Mouse (Mus musculus): ENCODE results near the gene Acat2. TPM values are rescaled to one million over a fixed set of nuclear protein-coding genes. Genes with fewer than 3 reads are reported as not detected.

Acat2 gene
- 10.6 and 12.6 TPM in 2 replicates for polyA plus RNA-seq (2012; rRNA removed)

DNA sequence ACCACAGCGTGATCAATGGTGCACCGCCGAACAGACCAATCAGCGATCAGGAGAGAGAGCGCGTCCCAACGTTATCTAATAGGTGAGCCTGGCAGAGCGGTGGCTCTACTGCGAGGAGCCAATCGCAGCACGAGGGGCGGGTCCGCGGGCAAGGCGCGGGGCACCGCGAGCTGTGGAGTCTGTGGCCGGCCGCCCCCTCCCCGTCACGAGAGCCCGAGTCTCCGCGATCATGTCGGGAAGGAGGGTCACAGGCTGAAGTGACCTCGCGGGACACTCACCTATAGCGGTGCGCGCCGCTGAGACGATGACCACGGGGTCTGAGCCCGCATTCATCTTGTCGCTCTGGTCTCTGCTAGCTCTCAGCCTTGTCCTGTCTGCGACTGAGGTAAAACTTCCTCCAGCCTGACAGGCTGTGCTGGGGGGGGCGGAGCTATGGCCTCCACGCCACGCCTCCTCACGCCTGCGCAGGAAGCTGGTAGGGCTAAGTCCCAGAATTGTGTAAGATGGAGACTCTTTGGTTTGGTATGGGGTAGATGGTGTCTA, at the start of gene Acat2:
Acat2 (minus strand) TSS at position 417 of the 543 bp plus-strand sequence.

DNA sequence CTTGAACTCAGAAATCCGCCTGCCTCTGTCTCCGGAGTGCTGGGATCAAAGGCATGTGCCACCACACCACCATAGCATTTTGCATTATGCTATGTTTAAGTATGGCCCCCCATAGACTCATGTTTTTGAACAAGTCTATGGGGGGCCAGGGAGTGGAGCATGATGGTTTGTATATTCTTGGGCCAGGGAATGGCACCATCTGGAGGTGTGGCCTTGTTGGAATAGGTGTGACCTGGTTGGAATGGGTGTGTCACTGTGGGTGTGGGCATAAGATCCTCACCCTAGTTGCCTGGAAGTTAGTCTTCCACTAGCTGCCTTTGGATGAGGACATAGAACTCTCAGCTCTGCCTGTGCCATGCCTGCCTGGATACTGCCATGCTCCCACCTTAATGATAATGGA, 46.0 kb upstream of the Acat2 start, which contains the start of gene Sod2:
Sod2 (plus strand) TSS at position 301 of the 400 bp plus-strand sequence.

DNA sequence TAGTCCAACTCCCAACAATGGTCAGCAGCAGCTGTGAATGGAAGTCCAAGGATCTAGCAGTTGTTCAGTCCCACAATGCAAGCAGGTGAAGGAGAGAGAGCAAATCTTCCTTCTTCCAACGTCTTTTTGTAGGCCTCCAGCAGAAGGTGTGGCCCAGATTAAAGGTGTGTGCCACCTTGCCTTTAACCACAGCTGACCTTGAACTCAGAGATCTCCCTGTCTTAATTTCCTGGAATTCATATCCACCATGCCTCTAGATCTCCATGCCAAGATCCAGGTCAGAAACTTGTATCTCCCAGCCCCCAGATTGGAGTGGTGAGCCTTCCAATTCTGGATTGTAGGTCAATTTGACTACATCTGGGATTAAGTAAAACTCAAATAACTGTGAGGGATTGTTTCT, 33.5 kb upstream of the Acat2 start, which contains the start of gene Wtap:
Wtap (minus strand) TSS at position 101 of the 400 bp plus-strand sequence.

DNA sequence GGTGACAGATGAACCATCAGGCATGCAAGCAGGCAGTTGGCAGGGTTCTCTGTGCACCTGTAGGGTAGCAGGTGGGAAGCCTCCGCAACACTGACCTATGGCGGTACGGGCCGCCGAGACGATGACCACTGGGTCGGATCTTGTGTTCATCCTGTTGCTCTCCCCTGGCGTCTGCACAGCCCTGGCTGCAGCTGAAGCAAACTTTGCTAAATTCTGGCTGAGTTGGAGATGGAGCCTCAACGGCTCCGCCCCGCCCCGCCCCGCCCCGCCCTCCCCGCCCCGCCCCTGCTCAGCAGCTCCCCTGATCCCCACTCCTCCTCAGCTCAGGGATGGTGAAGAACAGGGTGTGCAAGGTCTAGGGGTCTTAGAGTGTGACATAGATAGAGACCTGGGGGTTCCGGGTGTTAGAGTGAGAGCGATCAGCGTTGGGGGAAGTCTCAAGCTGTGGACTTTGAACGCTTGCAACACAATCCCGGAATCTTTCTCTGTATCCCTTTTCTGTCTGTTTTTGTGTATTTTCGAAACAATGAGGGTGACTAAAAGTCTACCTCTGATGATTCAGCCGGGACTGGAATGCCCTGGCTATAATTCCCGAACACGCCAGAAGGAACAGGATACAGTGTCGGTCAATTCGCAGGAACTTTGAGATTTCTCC, 20.3 kb downstream of the Acat2 start, which contains the start of gene Acat3:
Acat3 (minus strand) TSS at position 450 of the 655 bp plus-strand sequence.

DNA sequence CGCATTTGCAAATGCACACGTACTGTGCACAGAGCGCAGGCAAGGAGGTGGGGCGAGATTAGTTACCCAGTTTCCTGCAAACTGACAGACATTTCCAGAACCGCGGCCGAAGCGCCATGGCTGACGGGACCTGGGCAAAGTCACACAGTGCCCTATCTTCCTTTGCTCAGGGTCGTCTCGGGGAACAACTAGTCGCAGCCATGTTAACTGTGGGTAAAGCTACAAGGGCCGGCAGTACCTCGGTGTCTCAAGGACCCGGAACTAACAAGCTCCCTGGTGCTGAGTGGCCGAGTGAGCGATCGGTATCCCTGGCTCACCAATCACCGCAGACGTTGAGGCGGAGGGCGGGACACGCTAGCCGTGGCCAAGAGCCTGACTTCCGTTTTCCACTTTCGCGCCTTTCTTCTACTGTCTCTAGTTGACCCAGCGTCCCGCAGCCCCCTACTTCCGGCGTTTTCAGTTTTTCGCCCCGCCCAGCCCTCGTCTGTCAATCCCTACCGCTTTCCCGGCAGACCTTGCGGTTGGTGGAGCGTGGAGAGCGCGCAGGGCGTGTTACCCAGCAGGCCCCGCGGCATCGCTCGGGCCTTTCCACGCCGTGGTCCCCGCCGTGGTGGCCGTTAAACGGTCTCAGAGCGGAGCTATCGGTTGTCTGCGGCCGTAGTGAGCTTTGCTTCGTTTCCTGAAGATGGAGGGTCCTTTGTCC, 44.5 kb downstream of the Acat2 start, which contains the start of gene Mrpl18:
Mrpl18 (minus strand) TSS at position 465 of the 703 bp plus-strand sequence.

DNA sequence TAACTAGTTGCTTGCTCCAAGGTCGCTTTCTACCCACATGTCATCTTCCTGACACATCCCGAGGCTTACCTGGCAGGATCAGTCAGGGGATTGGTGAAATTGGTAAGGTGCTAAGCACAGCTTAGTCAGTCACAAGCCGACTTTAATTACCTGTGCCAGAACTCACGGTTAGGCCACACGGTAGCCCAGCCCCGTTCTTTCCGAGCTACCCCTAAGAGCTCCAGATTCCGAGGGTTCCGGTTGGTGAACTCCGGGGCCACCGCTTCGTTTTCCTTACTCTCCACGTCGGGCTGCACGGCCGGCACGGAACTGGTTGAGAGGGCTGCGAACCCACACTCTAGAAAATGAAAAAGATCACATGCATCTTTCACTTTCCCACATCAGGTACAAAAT, 45.1 kb downstream of the Acat2 start, which contains the start of gene Tcp1:
Tcp1 (plus strand) TSS at position 214 of the 393 bp plus-strand sequence.

DNA sequence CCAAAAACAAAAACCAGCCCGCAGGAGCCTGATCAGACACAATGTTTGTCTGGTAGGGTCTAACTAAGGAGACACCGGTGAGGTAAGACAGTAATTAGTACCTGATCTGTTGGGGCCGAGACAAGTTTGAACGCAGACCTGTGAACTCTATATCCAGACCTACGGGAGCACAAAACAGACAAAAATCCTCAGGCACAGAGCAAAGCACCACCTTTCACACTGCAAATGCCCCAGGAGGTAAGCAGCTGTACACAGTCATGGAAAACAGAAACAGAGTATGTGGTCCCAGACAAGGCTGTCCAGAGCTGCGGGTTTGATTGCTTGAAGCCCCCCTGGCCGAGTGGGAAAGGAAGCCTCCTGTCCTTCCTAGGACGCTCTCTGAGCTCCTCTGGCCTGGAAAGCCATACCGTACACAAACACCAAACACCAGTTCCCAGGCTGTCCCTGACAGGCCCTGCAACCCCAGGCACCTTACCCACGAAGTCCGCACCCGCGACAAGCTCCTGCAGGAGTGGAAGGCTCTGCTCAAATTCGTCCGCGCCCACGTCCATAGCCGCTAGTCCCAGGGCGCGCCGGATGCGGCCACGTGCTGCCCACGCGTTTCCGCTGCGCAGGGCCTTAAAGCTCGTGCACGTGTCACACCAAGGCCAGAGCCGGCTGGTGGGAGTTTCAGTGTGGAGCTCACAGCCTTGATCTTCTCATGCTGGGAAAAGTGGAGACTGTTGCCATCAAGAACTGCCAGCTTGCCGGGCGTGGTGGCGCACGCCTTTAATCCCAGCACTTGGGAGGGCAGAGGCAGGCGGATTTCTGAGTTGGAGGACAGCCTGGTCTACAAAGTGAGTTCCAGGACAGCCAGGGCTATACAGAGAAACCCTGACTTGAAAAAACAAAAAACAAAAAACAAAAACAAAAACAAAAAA, 50.9 kb downstream of the Acat2 start, which contains the start of gene Pnldc1:
Pnldc1 (minus strand) TSS at position 870 of the 920 bp plus-strand sequence.

Other genes starting within 250 kb of the Acat2 start
- 25.9 and 29.7 TPM in 2 replicates for gene Igf2r, start 191.1 kb downstream of the Acat2 start, polyA plus RNA-seq (2012; rRNA removed)
- gene Mas1, start 92.6 kb downstream of the Acat2 start, polyA plus RNA-seq (2012; rRNA removed), result not detected in 2 replicates
- gene Mrgprh, start 84.7 kb downstream of the Acat2 start, polyA plus RNA-seq (2012; rRNA removed), result 0.06 and 0.07 TPM in 2 replicates
- 0.53 and 0.86 TPM in 2 replicates for gene Pnldc1, start 50.5 kb downstream of the Acat2 start, polyA plus RNA-seq (2012; rRNA removed)
- gene Tcp1, start 45.0 kb downstream of the Acat2 start, polyA plus RNA-seq (2012; rRNA removed), result 30.1 and 45.5 TPM in 2 replicates
- gene Mrpl18, start 44.4 kb downstream of the Acat2 start, polyA plus RNA-seq (2012; rRNA removed), result 27.8 and 32.2 TPM in 2 replicates
- gene Acat3, start 20.1 kb downstream of the Acat2 start, polyA plus RNA-seq (2012; rRNA removed), result not detected in 2 replicates
- 11.0 and 13.4 TPM in 2 replicates for gene Wtap, start 33.4 kb upstream of the Acat2 start, polyA plus RNA-seq (2012; rRNA removed)
- 446 and 547 TPM in 2 replicates for gene Sod2, start 46.1 kb upstream of the Acat2 start, polyA plus RNA-seq (2012; rRNA removed)
- 0.27 and 0.37 TPM in 2 replicates for gene Gpr31b, start 91.5 kb upstream of the Acat2 start, polyA plus RNA-seq (2012; rRNA removed)
- gene Tcp10b, start 100.4 kb upstream of the Acat2 start, polyA plus RNA-seq (2012; rRNA removed), result 0.05 and 0.27 TPM in 2 replicates
- gene Unc93a, start 171.1 kb upstream of the Acat2 start, polyA plus RNA-seq (2012; rRNA removed), result not detected in 2 replicates

Measured in colon, adult 2 months (tissue).